13 mouse cellular contexts compared by ENCODE assay signal in genomic region chr5:64393530-64393929, GRCm38 (mm10).
"Had no signal": no experiment of that assay in that cellular context is flagged by ENCODE, and none has a peak within 500 bp of the region (broad histone marks: within the 10 kb centered on the region; RNA-seq: fewer than 3 reads in every experiment).

No protein-coding gene starts in this region.

- H3K9ac ChIP-seq: limb, embryonic 15.5 days; liver, embryonic 13.5 days; neural tube, embryonic 12.5 days had no signal

- DNase-seq: kidney, adult 18-20 months; kidney, postnatal 10 days; liver, embryonic 13.5 days; lung, adult 18-20 months; lung, postnatal 4 days; midbrain, embryonic 14.5 days; right cerebral cortex, postnatal 14 days; thymus, postnatal 14 days had no signal

- H3K27ac ChIP-seq: limb, embryonic 15.5 days; liver, embryonic 13.5 days; midbrain, embryonic 10.5 days; neural tube, embryonic 12.5 days; stomach, postnatal 0 days had no signal

- ATAC-seq: lung, postnatal 0 days had no signal

- H3K36me3 ChIP-seq: limb, embryonic 15.5 days; liver, embryonic 13.5 days; midbrain, embryonic 10.5 days; neural tube, embryonic 12.5 days had no signal

- H3K27me3 ChIP-seq: limb, embryonic 15.5 days had no signal

- H3K9me3 ChIP-seq: limb, embryonic 15.5 days; liver, embryonic 13.5 days; midbrain, embryonic 10.5 days; neural tube, embryonic 12.5 days had no signal

- H3K4me3 ChIP-seq: limb, embryonic 15.5 days; liver, embryonic 13.5 days; midbrain, embryonic 10.5 days; neural tube, embryonic 12.5 days had no signal

- H3K4me2 ChIP-seq: limb, embryonic 15.5 days; liver, embryonic 13.5 days; neural tube, embryonic 12.5 days had no signal
